Mouse (Mus musculus) heart, adult 2 months (tissue): ENCODE measurements around the gene Dlx6. TPM values are rescaled to one million over a fixed set of nuclear protein-coding genes. Genes with fewer than 3 reads are reported as not detected.

Experiments used
- DNase-seq, 2 experiments: peaks; one replicate each; pipeline ENCODE4 v3.0.0; 2021
- H3K27ac ChIP-seq: fragments of 200-600 bp; 2 replicates; pipeline ENCODE4 v1.8.1; 2022
- H3K27me3 ChIP-seq: fragments of 200-500 bp; 2 replicates; pipeline ENCODE4 v1.6.1; 2012; ENCODE audit warnings: mild to moderate bottlenecking, low read length, inconsistent platforms, mixed read lengths; ENCODE audit not compliant: control insufficient read depth, insufficient read depth
- H3K36me3 ChIP-seq: fragments of 200-500 bp; 2 replicates; pipeline ENCODE4 v1.6.1; 2012; ENCODE audit warnings: low read length, inconsistent platforms; ENCODE audit not compliant: control insufficient read depth, insufficient read depth
- H3K4me1 ChIP-seq: fragments of 200-500 bp; 2 replicates; pipeline ENCODE4 v1.6.1; 2011; ENCODE audit warnings: low read length; ENCODE audit not compliant: control insufficient read depth, insufficient read depth
- H3K4me3 ChIP-seq: fragments of 200-600 bp; 2 replicates; pipeline ENCODE4 v1.8.1; 2022
- H3K79me2 ChIP-seq: fragments of 200-500 bp; replicated peaks from 2 replicates; pipeline ENCODE4 v1.6.1; 2012; ENCODE audit warnings: mild to moderate bottlenecking, inconsistent platforms, low read length, moderate library complexity, mixed read lengths; ENCODE audit not compliant: control insufficient read depth, insufficient read depth
- H3K9ac ChIP-seq: fragments of 200-500 bp; 2 replicates; pipeline ENCODE4 v1.6.1; 2012; ENCODE audit warnings: low read depth, mild to moderate bottlenecking, control low read depth, inconsistent platforms, low read length, mixed read lengths
- CTCF ChIP-seq: fragments of 200-600 bp; IDR thresholded peaks from 2 replicates; pipeline ENCODE4 v1.8.1; 2022; ENCODE audit warnings: antibody characterized with exemption, mild to moderate bottlenecking, moderate library complexity
- EP300 ChIP-seq: fragments of 200-500 bp; IDR thresholded peaks from 2 replicates; pipeline ENCODE4 v1.6.1; 2011; ENCODE audit warnings: low read depth, low read length, control low read depth; ENCODE audit not compliant: insufficient read depth
- POLR2A ChIP-seq: fragments of 200-500 bp; IDR thresholded peaks from 2 replicates; pipeline ENCODE4 v1.6.1; 2011; ENCODE audit warnings: mild to moderate bottlenecking, low read depth, low read length, control low read depth; ENCODE audit not compliant: insufficient read depth
- WGBS: fragments of 180-500 bp; shearing (Covaris S2); methylation state at CpG from one replicate; pipeline ENCODE4 v1.1.7; 2018; 5-methylcytosine and 5-hydroxymethylcytosine counted together
- intact Hi-C: fragments of 180-260 bp; cut with DNase I; formaldehyde crosslinking; loops from one replicate; pipeline ENCODE4 v1.15.1; 2025
- polyA plus RNA-seq: library from polyadenylated mRNA; depleted of rRNA; stranded (reverse); fragments of >200 nt; gene quantifications from 2 replicates; pipeline ENCODE4 v1.2.3, GENCODE M21; 2012
- total RNA-seq, 2 experiments: library from RNA; stranded (reverse); gene quantifications; 2 replicates each; pipeline ENCODE4 v1.2.3; 2021

The Dlx6 gene
- total and polyA plus RNA-seq, 3 experiments: not detected

DNA sequence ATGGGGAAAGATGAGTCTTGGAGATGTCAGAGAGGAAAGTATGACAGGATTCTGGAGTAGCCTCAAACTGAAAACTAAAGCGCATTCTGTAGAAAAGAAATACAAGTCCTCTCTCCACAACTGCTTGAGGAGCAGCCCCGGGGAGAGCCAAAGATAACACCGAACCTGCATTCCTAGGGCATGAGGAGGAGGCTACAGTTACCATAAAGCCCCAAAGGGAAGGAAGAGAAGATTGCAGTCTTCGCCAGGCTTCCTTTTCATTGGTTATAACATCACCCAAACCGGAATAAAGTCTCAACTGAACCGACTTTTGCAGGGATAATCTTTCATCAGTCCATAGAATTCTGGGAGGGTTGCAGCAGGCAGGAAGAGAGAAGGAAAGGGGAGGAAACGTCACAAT, 32.7 kb upstream of the Dlx6 start:
- 29% methylated on average over 7 of the region's 7 CpGs for WGBS
- no peaks in the 10 kb centered on the region for H3K36me3 ChIP-seq
- intact Hi-C loops: no loop called here
- DNase-seq: peak in 1 of 2 experiments; percentile 5
- H3K4me3 ChIP-seq: peak overlapping the region; percentile 29
- H3K9ac ChIP-seq: no peak overlapping the region
- no peaks in the 10 kb centered on the region for H3K79me2 ChIP-seq
- H3K27ac ChIP-seq: peak overlapping the region; percentile 41
- TF ChIP-seq POLR2A (no peak), EP300 (no peak), CTCF (no peak)
- H3K4me1 ChIP-seq: peaks cover 1% of the 10 kb centered on the region; the same call in 1 of the 2 replicates
- H3K27me3 ChIP-seq: no peaks in the 10 kb centered on the region

DNA sequence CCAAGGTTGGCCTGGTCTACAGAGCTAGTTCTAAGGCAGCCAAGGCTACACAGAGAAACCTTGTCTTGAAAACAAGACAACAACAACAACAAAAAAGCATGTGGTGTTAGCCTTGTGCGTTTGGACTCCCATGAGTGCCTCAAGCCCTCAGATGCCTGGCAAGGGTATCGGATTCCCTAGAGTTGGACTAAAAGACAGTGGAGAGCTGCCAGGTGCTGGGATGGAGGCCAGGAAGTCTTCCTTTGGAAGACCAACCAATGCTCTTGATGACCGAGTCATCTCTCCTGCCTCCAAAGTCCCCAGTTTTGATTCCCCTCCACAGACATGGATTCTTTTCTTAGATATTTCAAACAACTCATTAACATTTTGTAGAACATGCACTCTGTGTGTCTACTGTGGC, 29.8 kb upstream of the Dlx6 start:
- DNase-seq: no peak
- H3K36me3 ChIP-seq: no peaks in the 10 kb centered on the region
- no peak overlapping the region for H3K9ac ChIP-seq
- H3K4me1 ChIP-seq: peaks cover 1% of the 10 kb centered on the region; the same call in 1 of the 2 replicates
- intact Hi-C loops: no loop called here
- no peak overlapping the region for H3K4me3 ChIP-seq
- TF ChIP-seq CTCF: no peak
- no peak for TF ChIP-seq POLR2A
- TF ChIP-seq EP300: no peak
- no peaks in the 10 kb centered on the region for H3K27me3 ChIP-seq
- WGBS: 55% methylated on average over 3 of the region's 3 CpGs
- H3K79me2 ChIP-seq: no peaks in the 10 kb centered on the region
- H3K27ac ChIP-seq: no peak overlapping the region

DNA sequence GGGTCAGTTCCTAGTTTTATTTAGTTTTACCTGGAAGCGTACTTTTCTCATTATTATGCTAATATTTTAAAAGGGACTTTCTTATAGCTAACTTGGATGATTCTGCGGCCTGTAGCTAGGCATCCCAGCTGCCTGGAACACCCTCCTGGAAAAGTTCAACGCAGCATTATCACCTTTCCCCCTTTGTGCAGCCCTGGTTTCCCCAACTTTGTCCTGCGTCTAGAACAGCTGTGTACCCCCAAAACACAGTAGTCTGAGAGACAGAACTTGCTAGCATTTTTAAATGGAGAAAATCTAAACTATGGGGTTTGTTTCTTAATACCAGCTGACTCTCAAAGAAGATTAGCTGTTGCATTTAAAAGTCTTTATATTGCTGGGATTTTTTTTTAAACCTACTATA, 14.6 kb upstream of the Dlx6 start:
- H3K27me3 ChIP-seq: peaks cover 4% of the 10 kb centered on the region; the same call in 1 of the 2 replicates
- DNase-seq: no peak
- intact Hi-C loops: no loop called here

DNA sequence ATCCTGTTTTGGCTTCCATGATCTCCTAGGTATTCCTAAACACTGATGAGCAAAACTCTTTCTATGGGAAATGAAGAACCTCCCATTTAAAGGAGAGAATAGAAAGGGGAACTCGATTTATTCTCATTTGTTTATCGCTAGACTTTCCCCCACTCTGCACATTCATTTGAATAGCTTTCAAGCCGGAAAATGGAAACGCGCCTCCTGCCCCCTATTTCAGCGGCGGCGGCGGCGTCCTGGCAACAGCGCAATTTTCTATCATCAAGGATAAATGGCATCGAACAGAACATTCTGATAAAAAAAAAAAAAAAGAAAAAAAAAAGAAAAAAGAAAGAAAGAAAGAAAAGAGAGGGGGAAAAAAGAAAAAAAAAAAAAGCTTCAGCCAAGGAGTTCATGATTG, 13.4 kb upstream of the Dlx6 start:
- H3K27me3 ChIP-seq: peaks cover 7% of the 10 kb centered on the region
- H3K27ac ChIP-seq: no peak overlapping the region
- no peak for TF ChIP-seq EP300
- TF ChIP-seq POLR2A: no peak
- no peak for TF ChIP-seq CTCF
- WGBS: 13% methylated on average over 12 of the region's 12 CpGs
- intact Hi-C loops: loop anchor here (10.0 kb wide), 1 partner anchor 155 kb away; no protein-coding TSS in a partner anchor
- no peak overlapping the region for H3K9ac ChIP-seq
- no peaks in the 10 kb centered on the region for H3K79me2 ChIP-seq
- H3K36me3 ChIP-seq: no peaks in the 10 kb centered on the region
- no peaks in the 10 kb centered on the region for H3K4me1 ChIP-seq
- DNase-seq: no peak
- H3K4me3 ChIP-seq: no peak overlapping the region

More for the DNA sequence above, 14.6 kb upstream of the Dlx6 start:
- H3K4me1 ChIP-seq: no peaks in the 10 kb centered on the region
- no peaks in the 10 kb centered on the region for H3K79me2 ChIP-seq
- no peak overlapping the region for H3K4me3 ChIP-seq
- H3K9ac ChIP-seq: no peak overlapping the region
- H3K36me3 ChIP-seq: no peaks in the 10 kb centered on the region
- H3K27ac ChIP-seq: no peak overlapping the region
- WGBS: 52% methylated on average over 4 of the region's 4 CpGs
- TF ChIP-seq POLR2A (no peak), EP300 (no peak), CTCF (no peak)

DNA sequence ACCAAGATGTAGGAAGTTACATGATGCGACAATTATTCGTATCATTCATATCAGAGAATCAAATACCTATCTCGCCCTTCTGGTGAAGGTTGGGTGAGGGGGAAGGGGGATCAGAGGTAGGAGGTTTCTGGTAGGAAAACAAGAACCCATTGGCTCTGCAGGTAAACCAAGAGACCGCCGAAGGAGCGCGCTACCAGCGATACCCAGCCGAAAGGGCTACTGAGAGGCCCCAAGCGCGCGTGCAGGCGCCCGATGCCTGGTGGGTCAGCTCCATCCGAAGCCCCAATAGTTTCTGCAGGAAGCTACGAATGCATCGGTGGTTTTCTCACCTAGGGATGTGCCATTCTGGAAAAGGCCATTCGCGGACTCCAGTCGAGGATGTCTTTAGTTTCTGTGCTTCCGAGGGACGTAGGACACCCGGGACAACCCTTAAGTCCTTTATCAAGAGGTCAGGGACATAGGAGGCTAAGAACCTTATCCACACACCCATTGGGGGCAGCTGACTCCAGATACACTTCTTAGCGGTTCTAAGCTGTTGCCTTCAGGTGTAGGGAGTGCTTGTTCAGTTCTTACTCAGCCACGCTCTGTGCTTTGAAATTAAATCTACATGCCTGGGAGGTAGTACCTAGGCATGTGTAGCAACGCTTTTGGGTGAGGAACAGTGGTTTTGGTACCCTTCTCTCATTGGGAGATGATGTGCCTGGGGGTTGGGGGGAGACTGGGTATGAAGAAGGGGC, 12.6 kb upstream of the Dlx6 start:
- Histone ChIP-seq H3K9ac (no peak overlapping the region), H3K36me3 (no peaks in the 10 kb centered on the region), H3K79me2 (no peaks in the 10 kb centered on the region), H3K4me3 (no peak overlapping the region), H3K27ac (no peak overlapping the region), H3K27me3 (peaks cover 9% of the 10 kb centered on the region), H3K4me1 (no peaks in the 10 kb centered on the region)
- no peak for TF ChIP-seq EP300
- no peak for TF ChIP-seq CTCF
- TF ChIP-seq POLR2A: no peak
- 11% methylated on average over 26 of the region's 26 CpGs for WGBS
- no peak for DNase-seq
- intact Hi-C loops: loop anchor here (10.0 kb wide), 1 partner anchor 156 kb away; no protein-coding TSS in a partner anchor

DNA sequence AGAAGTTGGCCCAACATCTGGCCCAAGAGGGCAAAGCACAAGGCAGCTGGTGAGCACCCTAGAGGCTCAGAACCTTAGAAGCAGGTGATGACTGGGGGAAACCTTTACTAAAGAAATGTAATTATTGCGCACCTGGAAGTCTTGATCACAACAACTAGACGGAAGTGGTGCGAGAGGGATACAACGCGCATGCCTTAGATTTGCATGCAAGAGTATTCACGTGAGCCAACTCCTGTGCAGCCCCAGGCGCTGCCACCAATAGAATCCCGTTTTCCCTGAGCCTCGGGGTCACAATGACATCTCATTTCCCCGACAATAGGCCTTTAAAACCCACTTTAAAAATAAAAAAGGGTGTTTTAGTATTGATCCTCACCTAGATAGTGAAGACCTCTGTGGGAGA, 12.0 kb upstream of the Dlx6 start:
- no peaks in the 10 kb centered on the region for H3K4me1 ChIP-seq
- H3K4me3 ChIP-seq: no peak overlapping the region
- no peaks in the 10 kb centered on the region for H3K79me2 ChIP-seq
- no peak overlapping the region for H3K9ac ChIP-seq
- no peak for DNase-seq
- no peak overlapping the region for H3K27ac ChIP-seq
- H3K36me3 ChIP-seq: no peaks in the 10 kb centered on the region
- peaks cover 12% of the 10 kb centered on the region for H3K27me3 ChIP-seq
- 18% methylated on average over 10 of the region's 10 CpGs for WGBS
- TF ChIP-seq CTCF (no peak), POLR2A (no peak), EP300 (no peak)
- intact Hi-C loops: loop anchor here (10.0 kb wide), 1 partner anchor 156 kb away; no protein-coding TSS in a partner anchor
